Mouse (Mus musculus) stomach, embryonic 14.5 days (tissue): ENCODE data around the gene Iqsec3. TPM values are rescaled to one million over a fixed set of nuclear protein-coding genes. Genes with fewer than 3 reads are reported as not detected.

Experiments used
- ATAC-seq: fragments of 200-750 bp; cut with Nextera tagmentation; 2 replicates; pipeline ENCODE4 v1.8.0; 2017; ENCODE audit warnings: low read depth, moderate TSS enrichment; ENCODE audit not compliant: insufficient number of reproducible peaks, insufficient read depth, low FRiP score
- H3K27ac ChIP-seq: fragments of 300-500 bp; sonication (generic); 2 replicates; pipeline ENCODE4 v1.5.1; 2014; ENCODE audit warnings: mild to moderate bottlenecking, low read length, moderate library complexity, mixed read lengths
- H3K27me3 ChIP-seq: fragments of 300-500 bp; sonication (generic); 2 replicates; pipeline ENCODE4 v1.6.1; 2014; ENCODE audit warnings: low read length, control low read depth, mixed read lengths; ENCODE audit not compliant: control insufficient read depth, insufficient read depth
- H3K36me3 ChIP-seq: fragments of 300-500 bp; sonication (generic); 2 replicates; pipeline ENCODE4 v1.6.1; 2014; ENCODE audit warnings: mild to moderate bottlenecking, control low read depth, low read length, moderate library complexity, mixed read lengths; ENCODE audit not compliant: control insufficient read depth, insufficient read depth
- H3K4me1 ChIP-seq: fragments of 300-500 bp; sonication (generic); 2 replicates; pipeline ENCODE4 v1.6.1; 2014; ENCODE audit warnings: low read length, control low read depth, mixed read lengths; ENCODE audit not compliant: control insufficient read depth, insufficient read depth
- H3K4me2 ChIP-seq: fragments of 300-500 bp; sonication (generic); replicated peaks from 2 replicates; pipeline ENCODE4 v1.6.1; 2014; ENCODE audit warnings: low read depth, low read length, control low read depth
- H3K4me3 ChIP-seq: fragments of 300-500 bp; sonication (generic); 2 replicates; pipeline ENCODE4 v1.5.1; 2014; ENCODE audit warnings: low read depth, low read length, control low read depth
- H3K9ac ChIP-seq: fragments of 300-500 bp; sonication (generic); replicated peaks from 2 replicates; pipeline ENCODE4 v1.6.1; 2014; ENCODE audit warnings: low read depth, mild to moderate bottlenecking, control low read depth, low read length, moderate library complexity, mixed read lengths
- H3K9me3 ChIP-seq: fragments of 300-500 bp; sonication (generic); 2 replicates; pipeline ENCODE4 v1.6.1; 2016; ENCODE audit warnings: low read depth, low read length, control low read depth; ENCODE audit not compliant: control insufficient read depth
- WGBS: fragments of 180-500 bp; shearing (Covaris S2); extraction: QIAGEN DNeasy Blood & Tissue Kit; methylation state at CpG from one replicate; pipeline ENCODE4 v1.1.7; 2014; 5-methylcytosine and 5-hydroxymethylcytosine counted together
- polyA plus RNA-seq: library from polyadenylated mRNA; unstranded; fragments of >200 nt; fragmentation: Nextera tagmentation; extraction: Ambion mirVana; gene quantifications from 2 replicates; pipeline ENCODE4 v1.2.1, GENCODE M21; 2014

Gene Iqsec3
- polyA plus RNA-seq, 1 experiment from 2014 or later: 0.19 TPM

GRCm38 (mm10) chr6:121424830-121425229, 48.6 kb downstream of the Iqsec3 start:
- no peak for ATAC-seq
- Histone ChIP-seq H3K9ac (no peak overlapping the region), H3K4me1 (no peaks in the 10 kb centered on the region), H3K4me2 (no peak overlapping the region), H3K36me3 (no peaks in the 10 kb centered on the region), H3K27me3 (no peaks in the 10 kb centered on the region), H3K4me3 (no peak overlapping the region), H3K9me3 (no peaks in the 10 kb centered on the region), H3K27ac (no peak overlapping the region)
- 33% methylated on average over 6 of the region's 6 CpGs for WGBS

- H3K4me3 ChIP-seq: no peak overlapping the region
- H3K4me2 ChIP-seq: no peak overlapping the region
- no peaks in the 10 kb centered on the region for H3K27me3 ChIP-seq
- H3K4me1 ChIP-seq: no peaks in the 10 kb centered on the region
- WGBS: 27% methylated on average over 12 of the region's 12 CpGs
- H3K36me3 ChIP-seq: no peaks in the 10 kb centered on the region
- no peak overlapping the region for H3K9ac ChIP-seq
- ATAC-seq: no peak
- no peaks in the 10 kb centered on the region for H3K9me3 ChIP-seq
- H3K27ac ChIP-seq: no peak overlapping the region
Observed at GRCm38 (mm10) chr6:121424403-121424802, 49.1 kb downstream of the Iqsec3 start.

- H3K4me1 ChIP-seq: no peaks in the 10 kb centered on the region
- 2% methylated on average over 43 of the region's 46 CpGs for WGBS
- peak overlapping the region; percentile 36 for H3K4me2 ChIP-seq
- peaks cover 30% of the 10 kb centered on the region for H3K27me3 ChIP-seq
- H3K36me3 ChIP-seq: no peaks in the 10 kb centered on the region
- H3K27ac ChIP-seq: no peak overlapping the region
- no peak for ATAC-seq
- H3K9me3 ChIP-seq: no peaks in the 10 kb centered on the region
- peak overlapping the region; percentile 16 for H3K4me3 ChIP-seq
- H3K9ac ChIP-seq: no peak overlapping the region
Observed at GRCm38 (mm10) chr6:121412558-121413297, 60.8 kb downstream of the Iqsec3 start.

- Histone ChIP-seq H3K9ac (no peak overlapping the region), H3K27ac (no peak overlapping the region), H3K36me3 (no peaks in the 10 kb centered on the region), H3K4me3 (no peak overlapping the region), H3K4me1 (no peaks in the 10 kb centered on the region), H3K4me2 (no peak overlapping the region), H3K27me3 (peaks cover 13% of the 10 kb centered on the region), H3K9me3 (no peaks in the 10 kb centered on the region)
- 27% methylated on average over 5 of the region's 5 CpGs for WGBS
- no peak for ATAC-seq
Observed at GRCm38 (mm10) chr6:121407571-121408011, 65.9 kb downstream of the Iqsec3 start.

- Histone ChIP-seq H3K4me1 (no peaks in the 10 kb centered on the region), H3K27ac (no peak overlapping the region), H3K9ac (no peak overlapping the region), H3K27me3 (no peaks in the 10 kb centered on the region), H3K36me3 (no peaks in the 10 kb centered on the region), H3K9me3 (no peaks in the 10 kb centered on the region), H3K4me2 (no peak overlapping the region), H3K4me3 (no peak overlapping the region)
- WGBS: 92% methylated on average over 8 of the region's 8 CpGs
- ATAC-seq: no peak
Observed at GRCm38 (mm10) chr6:121405311-121405710, 68.2 kb downstream of the Iqsec3 start.

GRCm38 (mm10) chr6:121402661-121403244, 70.7 kb downstream of the Iqsec3 start:
- H3K4me1 ChIP-seq: no peaks in the 10 kb centered on the region
- no peak overlapping the region for H3K27ac ChIP-seq
- no peaks in the 10 kb centered on the region for H3K27me3 ChIP-seq
- H3K9me3 ChIP-seq: no peaks in the 10 kb centered on the region
- no peak overlapping the region for H3K4me3 ChIP-seq
- no peak for ATAC-seq
- WGBS: 83% methylated on average over 8 of the region's 8 CpGs
- no peaks in the 10 kb centered on the region for H3K36me3 ChIP-seq
- H3K4me2 ChIP-seq: no peak overlapping the region
- H3K9ac ChIP-seq: no peak overlapping the region

GRCm38 (mm10) chr6:121401826-121402660, 71.4 kb downstream of the Iqsec3 start:
- H3K36me3 ChIP-seq: no peaks in the 10 kb centered on the region
- H3K9me3 ChIP-seq: no peaks in the 10 kb centered on the region
- H3K27me3 ChIP-seq: no peaks in the 10 kb centered on the region
- 84% methylated on average over 14 of the region's 14 CpGs for WGBS
- no peak overlapping the region for H3K27ac ChIP-seq
- ATAC-seq: no peak
- no peak overlapping the region for H3K9ac ChIP-seq
- H3K4me3 ChIP-seq: no peak overlapping the region
- H3K4me2 ChIP-seq: no peak overlapping the region
- no peaks in the 10 kb centered on the region for H3K4me1 ChIP-seq

GRCm38 (mm10) chr6:121401140-121401539, 72.3 kb downstream of the Iqsec3 start:
- Histone ChIP-seq H3K27me3 (no peaks in the 10 kb centered on the region), H3K4me2 (no peak overlapping the region), H3K4me1 (no peaks in the 10 kb centered on the region), H3K9me3 (no peaks in the 10 kb centered on the region), H3K4me3 (no peak overlapping the region), H3K36me3 (no peaks in the 10 kb centered on the region), H3K27ac (no peak overlapping the region), H3K9ac (no peak overlapping the region)
- 80% methylated on average over 6 of the region's 6 CpGs for WGBS
- ATAC-seq: no peak
